Mouse (Mus musculus): ENCODE data around the gene Ubxn4.

- TF ChIP-seq EP300 (IDR thresholded peaks at IDR 0.05; ENCODE audit: low read depth) (no peak), CTCF (IDR thresholded peaks at IDR 0.05; ENCODE audit: low read depth) (no peak)
Observed at GRCm38 (mm10) chr1:128323026-128323643, 79.4 kb downstream of the Ubxn4 start.
